Mouse (Mus musculus) layer of hippocampus, postnatal 25 days (tissue): ENCODE measurements at regions not wholly inside any gene's neighbourhood (a gene's known extent, or its start where the extent isn't known, plus 50 kb on each side); places are given as distances from the start of the nearest gene placed in this dataset.
"Not testable (repeated sequence)": the region's sequence is repeated elsewhere in the genome, so short reads cannot be mapped to it uniquely, and the experiment has no call there.

Source experiments
- DNase-seq, 2 experiments: peaks; one replicate each; pipeline ENCODE4 v3.0.0; 2022; ENCODE audit warnings: mixed read lengths in 2 of 2, low spot score in 1 of 2; ENCODE audit errors: extremely low spot score in 1 of 2

DNA sequence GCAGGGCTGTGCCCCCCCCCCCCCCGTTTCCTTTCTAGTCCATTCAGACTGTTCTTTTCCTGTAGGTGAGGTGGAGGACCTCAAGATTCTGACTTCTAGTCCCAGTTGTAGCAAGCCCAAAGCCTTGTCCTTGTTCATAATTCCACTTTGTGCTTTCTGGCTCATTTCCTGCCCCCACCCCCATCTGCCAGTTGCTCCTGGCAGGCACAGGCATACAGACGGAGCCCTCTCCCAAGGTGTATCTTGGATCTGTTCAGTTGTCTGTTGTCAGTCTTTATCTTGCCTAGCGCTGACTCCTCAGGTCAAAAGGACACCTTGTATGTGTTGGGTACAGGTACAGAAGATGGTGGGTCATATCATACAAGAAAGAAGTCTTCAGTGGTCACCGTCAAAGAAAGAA is 81.9 kb downstream of the Fam43a start:
- no peak for DNase-seq

DNA sequence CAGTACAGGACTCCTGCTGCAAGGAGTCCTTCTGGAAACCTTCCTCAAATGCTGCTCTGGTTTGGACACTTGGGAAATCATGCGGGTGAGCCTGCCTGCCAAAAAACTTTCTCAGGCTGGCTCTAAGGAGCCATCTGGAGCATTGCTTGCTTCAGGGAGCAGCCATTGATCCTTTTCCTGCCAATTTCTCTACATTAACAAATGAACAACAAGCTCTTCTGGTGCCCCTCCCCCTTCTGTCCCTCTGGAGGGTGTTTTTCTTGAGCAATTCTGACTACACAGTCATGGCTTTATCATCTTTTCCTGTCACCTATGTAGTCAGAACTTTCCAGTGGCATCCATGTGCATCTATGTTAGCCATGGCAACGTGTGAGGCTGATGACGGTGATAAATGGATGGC is 84.5 kb downstream of the Fam43a start:
- DNase-seq = no peak

DNA sequence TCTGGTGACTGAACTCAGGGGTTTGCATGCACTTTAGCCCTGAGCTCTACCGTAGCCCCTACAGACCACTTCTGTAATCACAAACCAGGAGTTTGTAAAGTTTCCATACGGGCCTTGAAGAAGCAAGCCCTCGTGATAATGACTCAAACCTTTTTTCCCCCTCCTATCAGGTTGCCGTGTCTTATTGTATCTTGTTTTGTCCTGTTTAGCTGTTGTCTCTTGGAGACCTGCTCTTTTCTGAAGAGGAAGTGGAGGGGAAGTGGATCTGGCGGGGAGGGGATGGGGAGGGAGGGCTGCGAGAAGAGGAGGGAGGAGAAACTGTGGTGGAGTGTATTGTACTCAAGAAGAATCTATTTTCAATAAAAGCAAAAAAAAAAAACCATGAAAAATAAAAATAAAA is 87.0 kb downstream of the Fam43a start:
- no peak for DNase-seq

DNA sequence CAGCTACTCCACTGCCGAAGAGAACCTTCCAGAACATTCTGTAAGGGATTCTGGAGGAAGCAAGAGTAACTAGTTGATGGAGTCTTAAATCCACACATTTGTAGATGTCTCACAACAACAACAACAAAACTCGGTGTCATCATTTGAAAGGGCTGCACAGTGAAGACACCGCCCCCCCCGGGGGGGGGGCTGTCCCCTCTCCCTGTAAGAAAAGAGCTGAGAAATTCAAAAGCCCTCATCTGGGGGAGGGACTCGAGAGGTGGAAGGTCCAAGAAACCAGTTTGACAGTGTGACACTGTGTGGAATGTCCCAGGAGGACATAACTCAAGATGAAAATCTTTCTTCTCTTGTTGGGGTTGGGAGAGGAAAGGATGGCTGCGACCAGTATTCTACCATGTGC is 87.7 kb downstream of the Fam43a start:
- DNase-seq = no peak

DNA sequence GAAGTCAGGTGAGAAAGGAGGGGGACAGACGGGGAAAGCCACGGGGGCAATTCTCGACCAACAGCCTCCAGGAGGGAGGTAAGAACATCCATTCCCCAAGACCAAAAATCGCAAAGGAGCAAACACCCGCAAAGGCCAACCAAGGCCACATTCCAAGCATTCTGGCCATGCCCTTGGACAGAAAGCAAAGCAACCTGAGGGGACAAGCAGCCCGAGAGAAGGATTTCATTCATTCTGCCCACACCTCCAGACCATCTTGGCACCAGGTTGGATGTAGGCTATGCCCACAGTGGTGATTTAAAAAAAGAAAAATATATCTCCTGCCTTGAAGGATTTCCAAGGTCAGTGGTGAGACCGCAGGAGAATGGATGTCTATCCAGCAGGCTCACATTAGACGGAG is 88.2 kb downstream of the Fam43a start:
- no peak for DNase-seq

GRCm38 (mm10) chr16:30690531-30690930 is 91.0 kb downstream of the Fam43a start:
- no peak for DNase-seq

DNA sequence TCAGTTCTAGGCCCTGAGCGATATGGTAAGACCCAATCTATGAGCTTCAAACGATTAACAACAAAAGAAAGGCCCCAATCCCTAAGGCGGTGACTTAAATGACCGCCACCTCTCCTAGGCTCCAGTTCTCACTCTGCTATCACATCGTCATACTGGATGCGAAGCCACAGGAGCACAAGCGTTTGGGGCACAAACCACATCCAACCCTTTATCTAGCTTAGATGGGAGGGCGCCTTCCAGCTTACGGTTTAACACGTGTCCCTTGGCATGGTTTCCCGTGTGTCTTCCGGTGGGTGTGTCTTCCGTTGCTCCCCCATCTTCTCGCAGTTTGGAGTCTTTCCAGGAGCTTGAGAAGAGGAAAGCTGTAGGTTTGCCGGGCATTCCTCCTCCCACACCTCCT is 92.4 kb downstream of the Fam43a start:
- DNase-seq = no peak

GRCm38 (mm10) chr16:30692541-30693141 is 93.1 kb downstream of the Fam43a start:
- no peak for DNase-seq

GRCm38 (mm10) chr16:30693206-30693605 is 93.7 kb downstream of the Fam43a start:
- DNase-seq = no peak

GRCm38 (mm10) chr16:30693839-30694527 is 94.5 kb downstream of the Fam43a start:
- DNase-seq = no peak

GRCm38 (mm10) chr16:30695691-30696090 is 96.2 kb downstream of the Fam43a start:
- DNase-seq = no peak

GRCm38 (mm10) chr16:30697209-30697608 is 97.7 kb downstream of the Fam43a start:
- DNase-seq = no peak

- no peak for DNase-seq
These were observed 98.3 kb downstream of the Fam43a start for GRCm38 (mm10) chr16:30697806-30698205.

- no peak for DNase-seq
These were observed 104.3 kb downstream of the Fam43a start for GRCm38 (mm10) chr16:30703831-30704230.

DNA sequence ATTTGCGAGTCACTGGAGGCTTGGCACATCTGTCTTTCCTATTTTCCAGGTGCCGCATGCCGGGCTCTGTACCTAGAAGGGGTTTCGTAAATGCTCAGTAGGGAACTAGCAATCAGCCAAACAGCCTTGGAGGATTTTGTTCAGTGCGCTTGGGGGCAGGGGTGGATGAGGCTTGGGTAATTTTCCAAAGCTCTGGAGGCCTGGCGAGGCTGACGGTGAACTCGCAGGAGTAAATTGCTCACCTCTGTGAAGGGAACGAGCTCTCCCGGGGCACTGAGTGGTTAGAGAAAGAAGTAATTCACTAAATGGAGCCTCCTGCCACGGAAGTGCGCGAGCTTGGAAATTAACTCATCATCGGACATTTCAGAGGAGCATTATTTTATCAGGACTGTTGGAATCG is 110.0 kb downstream of the Fam43a start:
- DNase-seq = no peak

- DNase-seq = no peak
These were observed 110.5 kb downstream of the Fam43a start for GRCm38 (mm10) chr16:30709975-30710374.

GRCm38 (mm10) chr16:30712570-30712969 is 113.0 kb downstream of the Fam43a start:
- DNase-seq = no peak

DNA sequence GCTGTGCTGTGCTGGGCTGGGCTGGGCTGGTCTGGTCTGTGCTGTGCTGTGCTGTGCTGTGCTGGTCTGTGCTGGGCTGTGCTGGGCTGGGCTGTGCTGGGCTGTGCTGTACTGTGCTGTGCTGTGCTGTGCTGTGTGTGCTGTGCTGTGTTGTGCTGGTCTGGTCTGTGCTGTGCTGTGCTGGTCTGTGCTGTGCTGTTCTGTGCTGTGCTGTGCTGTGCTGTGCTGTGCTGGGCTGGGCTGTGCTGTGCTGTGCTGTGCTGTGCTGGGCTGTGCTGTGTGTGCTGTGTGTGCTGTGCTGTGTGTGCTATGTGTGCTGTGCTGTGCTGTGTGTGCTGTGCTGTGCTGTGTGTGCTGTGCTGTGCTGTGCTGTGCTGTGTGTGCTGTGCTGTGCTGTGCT is 118.1 kb downstream of the Fam43a start:
- not testable (repeated sequence) for DNase-seq

DNA sequence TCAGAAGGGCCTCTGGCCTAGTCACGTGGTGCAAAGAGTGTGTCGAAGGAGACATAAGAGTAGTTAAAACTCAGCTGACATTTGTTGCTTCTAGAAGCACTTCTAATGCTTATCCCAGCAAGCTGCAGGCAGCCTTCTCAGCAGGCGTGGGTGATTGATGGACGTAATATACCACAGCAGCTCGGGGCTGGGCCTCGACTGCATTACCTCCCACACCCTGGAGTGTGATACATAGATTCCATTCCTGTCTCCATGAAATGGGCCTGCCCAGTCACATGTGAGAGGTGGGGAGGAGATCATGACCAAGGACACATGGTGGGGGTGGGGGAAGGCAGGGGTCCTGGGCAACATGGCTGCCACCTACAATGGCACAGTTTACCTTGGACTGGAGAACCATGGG is 121.3 kb downstream of the Fam43a start:
- no peak for DNase-seq

GRCm38 (mm10) chr16:30721223-30721622 is 121.7 kb downstream of the Fam43a start:
- DNase-seq = no peak

GRCm38 (mm10) chr16:30722372-30722771 is 122.8 kb downstream of the Fam43a start:
- no peak for DNase-seq

DNA sequence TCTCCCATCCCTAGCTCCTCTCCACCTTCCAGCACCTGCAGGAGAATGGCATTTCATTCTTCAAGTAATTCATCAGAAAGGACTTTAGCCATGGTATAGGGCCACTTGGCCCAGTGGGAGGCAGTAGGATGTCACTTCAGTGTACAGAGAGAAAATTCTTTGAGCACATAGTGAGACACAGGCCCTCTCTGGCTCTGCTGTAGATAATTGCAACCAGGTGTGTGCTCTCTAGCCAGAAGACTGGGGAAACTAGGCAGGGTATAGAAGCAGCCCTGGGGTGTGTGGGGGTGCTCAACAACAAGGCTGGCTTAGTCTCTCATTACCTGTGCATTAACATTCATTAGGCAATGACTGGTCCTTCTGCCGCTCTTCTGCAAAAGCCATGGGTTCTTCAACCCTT is 125.1 kb downstream of the Fam43a start:
- DNase-seq = no peak
